Mouse (Mus musculus): ENCODE results near the gene A630023A22Rik.

A630023A22Rik gene

DNA sequence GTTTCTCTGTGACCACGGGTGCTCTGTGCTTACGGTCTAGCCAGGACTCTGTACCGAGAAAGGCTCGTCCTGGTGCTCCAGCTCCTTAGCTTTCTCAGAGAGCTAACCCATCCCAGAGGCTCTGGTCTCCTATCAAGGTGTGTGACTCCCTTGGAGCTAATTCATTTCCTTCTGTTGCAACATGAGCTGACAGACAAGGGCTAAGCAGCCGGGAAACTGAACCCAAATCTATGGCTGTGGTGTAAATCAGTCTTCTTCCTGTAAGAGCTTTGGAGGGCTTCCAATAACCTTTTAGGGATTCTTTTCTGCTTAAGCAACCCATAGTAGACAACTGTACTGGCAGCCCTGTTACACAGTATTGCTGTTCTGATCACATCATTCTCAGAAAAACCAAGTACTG, at the start of gene A630023A22Rik:
Gene A630023A22Rik (minus strand): TSS at position 154 of the 400 bp plus-strand sequence.
- no peak for DNase-seq (ENCODE audit: low spot score)

DNA sequence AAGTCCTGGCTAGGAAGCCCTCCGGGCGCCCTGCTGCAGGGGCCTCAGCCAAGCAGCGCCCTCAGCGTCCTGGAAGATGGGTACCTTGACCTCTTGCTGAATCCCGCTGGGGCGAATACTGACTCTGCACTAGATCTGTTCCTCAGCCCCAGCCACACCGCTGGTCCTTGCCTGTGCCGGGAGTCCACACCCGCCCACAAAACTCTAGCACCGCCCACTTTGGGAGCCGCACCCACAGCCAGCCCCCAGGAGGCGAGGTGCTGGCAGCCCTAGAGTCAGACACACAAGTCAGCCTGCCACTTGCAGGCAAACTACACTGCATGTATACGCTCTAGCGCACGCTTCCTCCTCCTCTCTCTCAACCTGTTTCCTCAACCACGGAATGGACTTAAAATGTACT, 49.8 kb upstream of the A630023A22Rik start, which contains the start of gene Npy4r:
Gene Npy4r (minus strand): TSS at position 148 of the 400 bp plus-strand sequence.
- peak; percentile 77 for DNase-seq (ENCODE audit: low spot score)

DNA sequence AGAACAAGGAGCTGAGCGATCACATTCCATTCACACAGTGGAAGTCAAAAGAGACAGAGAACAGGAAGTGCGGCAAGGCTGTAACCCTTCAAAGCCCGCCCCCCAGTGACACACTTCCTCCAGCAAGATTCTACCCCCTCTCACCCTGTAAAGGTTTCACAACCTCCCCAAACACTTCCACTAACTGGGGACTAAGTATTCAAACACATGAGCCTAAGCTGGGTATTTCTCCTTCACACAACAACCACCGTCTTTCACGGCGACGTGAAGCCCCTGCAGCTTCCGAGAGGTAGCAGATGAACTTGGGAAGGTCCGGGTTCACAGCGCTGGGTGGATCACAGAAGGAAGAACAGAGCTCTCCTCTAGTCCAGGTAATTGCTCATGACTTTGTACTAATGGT, 40.4 kb upstream of the A630023A22Rik start:
- DNase-seq (ENCODE audit: low spot score) = no peak

DNA sequence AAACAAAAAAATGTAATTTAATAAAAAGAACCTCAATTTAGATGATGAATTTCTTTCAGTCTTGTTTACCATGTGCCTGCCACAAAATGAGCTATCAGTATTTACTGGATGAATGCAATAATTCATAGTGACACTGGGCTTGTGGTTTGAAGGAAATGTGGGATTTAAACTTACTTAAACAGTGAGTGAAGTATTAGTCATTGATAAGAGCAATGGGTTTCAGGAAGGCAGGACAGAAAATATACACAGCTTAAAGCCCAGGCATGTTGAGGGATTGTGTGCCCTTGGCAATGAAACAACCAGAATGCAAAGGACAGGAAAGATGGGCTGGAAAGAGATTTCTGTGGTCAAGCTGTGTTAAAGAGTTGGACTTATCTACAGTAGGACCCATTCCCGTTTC, 39.8 kb upstream of the A630023A22Rik start:
- no peak for DNase-seq (ENCODE audit: low spot score)

DNA sequence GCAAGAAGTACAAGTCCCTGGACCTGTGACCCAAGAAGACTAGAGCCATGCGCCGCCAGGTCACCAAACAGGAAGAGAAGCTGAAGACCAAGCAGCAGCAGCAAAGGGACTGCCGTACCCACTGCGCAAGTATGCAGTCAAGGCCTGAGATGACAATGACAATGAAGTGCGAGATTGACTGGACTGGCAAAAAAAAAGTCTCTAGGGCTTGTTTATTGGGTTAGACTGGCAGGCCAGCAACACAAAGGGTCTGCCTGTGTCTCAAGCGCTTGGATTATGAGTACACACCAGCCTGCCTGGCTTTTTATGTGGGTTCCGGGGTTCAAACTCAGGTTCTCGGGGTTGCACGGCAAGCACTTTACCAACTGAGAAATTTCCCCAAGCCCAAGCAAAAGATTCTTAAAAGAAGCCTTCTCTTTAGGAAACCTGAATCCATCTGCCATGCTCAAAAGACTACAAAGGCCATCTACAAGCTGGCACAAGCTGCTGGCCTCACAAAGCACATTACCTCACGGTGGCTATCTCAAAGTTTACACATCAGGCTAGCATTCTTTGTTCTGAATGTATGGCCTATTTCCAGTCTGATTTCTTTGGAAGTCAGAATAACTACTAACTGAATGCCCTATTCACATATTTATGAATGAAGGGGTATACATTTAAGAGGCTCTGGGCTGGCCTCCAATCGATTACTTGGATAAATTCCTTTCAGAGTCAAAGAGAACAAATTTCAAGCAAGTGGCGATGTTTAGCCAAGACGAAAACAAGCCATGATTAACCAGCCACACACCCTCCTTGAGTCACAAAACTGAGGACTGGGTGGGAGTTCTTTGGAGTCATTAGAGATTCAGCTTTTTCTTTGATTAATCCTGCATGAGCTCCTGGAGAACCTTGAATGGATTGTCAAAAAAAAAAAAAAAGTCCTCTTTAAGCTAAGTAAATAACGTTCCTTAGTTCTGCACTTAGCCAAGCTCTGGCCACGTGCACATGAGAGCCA, 37.4 kb upstream of the A630023A22Rik start:
- no peak for DNase-seq (ENCODE audit: low spot score)

DNA sequence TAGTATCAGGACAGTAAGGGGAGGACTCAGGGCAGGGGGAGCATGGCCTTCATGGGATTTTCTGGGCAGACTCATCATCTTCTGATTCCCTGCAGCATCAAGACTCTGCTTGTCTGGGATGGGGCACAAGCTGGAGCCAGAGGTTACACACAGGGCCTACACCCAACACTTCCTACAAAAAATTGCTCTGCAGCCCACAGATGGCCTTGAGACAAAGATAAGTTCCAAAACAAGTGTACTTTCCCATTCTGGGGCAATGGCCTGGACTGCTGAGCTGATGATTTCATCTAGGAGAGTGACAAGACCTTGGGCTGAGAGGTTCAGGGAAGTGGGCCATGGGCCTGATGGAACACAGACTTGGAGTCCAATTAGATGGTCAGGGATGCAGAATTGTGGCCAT, 32.8 kb upstream of the A630023A22Rik start:
- no peak for DNase-seq (ENCODE audit: low spot score)

DNA sequence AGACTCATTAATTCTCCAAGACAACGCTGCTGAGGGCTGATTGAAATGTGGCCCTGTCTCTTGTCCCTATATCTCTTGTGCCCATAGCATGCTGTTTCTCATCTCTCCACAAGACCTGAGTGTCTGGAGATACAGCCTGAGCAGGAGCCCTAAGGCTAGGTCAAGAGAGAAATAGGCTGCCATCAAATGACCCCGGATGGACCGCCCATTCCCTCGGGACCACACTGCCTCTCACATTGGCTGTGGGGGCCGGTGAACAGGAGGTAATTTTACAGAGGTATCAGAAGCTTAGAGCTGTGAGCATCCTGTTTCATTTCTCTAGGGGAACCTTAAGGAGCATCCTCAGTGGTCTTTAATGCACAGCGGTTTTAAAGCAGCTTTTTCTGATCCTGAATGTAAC, 28.7 kb upstream of the A630023A22Rik start:
- DNase-seq (ENCODE audit: low spot score) = no peak

DNA sequence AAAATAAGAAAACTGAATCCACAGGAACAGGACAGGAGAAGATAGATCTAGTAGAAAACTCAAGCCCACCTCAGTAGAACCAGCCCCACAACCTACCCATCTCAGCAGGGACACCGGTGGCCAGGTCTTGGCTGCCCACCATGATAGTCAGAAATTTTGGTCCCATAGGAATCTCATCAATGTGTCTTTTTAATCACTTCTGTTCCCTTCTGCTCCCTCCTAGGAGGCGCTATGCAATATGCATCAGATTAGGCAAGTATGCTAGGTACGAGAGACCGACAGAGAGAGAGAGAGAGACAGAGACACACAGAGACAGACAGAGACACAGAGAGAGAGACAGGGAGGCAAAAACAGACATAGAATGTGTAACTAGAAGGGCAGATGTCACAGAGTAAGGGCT, 19.1 kb upstream of the A630023A22Rik start:
- no peak for DNase-seq (ENCODE audit: low spot score)

DNA sequence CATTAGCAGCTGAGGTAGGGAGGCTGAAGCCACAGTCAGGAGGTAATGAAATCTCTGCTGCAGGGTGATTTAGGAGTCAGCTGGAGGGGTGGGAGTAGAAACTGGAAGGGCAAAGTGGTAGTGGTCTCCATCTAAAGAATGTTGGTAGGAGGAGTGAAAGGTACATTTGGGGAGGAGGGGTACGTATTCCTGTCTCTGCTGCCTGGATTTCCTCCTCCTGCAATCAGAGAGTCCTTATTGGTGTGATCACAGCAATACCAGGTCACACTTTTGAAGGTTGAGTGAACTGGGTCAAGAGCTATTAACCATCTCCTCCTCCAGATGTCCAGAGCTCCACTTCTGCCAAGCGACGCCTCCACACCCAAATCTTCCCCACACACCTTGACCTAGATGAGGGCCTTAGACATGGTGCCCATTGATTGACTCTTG, 18.4 kb upstream of the A630023A22Rik start:
- no peak for DNase-seq (ENCODE audit: low spot score)

DNA sequence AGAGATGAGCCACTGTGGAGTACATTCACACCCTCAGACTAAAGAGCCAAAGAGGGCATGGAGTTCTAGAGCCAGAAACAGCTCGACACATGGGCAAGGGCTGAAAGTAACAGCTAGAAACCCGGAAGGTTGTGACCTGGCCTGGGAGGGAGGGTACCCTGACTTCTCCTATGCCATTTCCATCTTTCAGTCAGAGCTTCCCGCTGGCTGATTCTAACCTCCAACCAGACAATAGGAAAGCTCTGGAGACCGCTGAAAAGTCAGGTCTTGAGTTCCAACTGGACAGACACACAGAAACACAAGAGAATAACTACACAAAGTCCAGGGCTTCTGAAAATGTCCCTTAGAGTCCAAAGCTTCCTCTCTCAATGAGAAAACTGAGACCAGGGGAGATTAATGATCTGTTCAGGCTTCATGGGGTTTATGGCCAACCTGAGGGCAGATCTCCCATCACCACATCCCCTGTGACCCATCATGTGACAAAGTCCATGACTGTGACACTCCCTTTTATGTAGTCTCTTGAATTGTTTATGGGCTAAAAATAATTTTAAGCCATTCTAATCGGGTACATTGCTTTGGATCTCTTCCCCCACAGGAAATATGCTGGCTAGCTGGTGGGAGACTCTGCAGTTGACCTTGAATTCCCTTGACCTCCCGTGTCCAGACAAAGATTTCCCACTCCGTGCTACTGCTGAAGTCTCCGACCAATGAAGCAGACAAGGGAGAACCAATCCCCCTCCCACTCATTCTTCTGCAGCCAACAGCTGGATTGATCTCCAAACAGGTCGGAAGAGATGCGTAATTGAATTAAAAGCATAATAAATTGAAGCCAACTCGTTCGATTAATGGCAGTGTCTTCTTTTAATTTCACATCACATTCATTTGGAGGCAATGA, 17.7 kb upstream of the A630023A22Rik start:
- DNase-seq (ENCODE audit: low spot score) = no peak

DNA sequence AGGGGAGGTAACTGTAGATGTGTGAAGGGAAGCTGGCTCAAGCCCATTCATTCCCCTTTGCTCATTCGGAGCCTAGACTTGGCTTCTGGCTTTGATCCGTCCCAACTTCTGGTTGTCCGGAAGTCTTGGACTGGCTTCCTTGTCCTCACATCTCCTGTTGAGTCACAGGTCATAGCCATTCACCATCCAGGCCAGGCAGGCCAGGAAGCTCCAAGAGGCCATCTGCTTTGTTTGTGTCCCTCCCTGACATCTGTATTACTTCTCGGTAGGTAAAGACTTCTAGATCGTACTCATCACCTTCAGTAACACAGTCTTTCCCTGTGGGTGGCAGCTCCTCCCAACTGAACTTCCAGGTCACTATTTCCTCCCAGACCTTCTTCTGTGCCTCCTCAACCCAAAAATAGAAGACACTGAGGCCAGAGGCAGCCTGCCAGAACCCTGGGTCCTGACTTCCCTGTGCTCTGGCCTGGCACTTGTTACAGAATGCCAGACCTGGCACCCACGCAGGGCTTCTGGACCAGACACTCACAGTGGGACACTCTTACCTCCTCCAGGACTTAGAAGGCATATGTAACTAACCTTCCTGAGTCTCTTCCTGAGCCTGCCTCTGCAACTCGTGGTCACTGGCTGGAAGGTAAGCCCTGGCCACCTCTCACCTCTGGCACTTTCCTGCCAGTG, 16.6 kb upstream of the A630023A22Rik start:
- no peak for DNase-seq (ENCODE audit: low spot score)

DNA sequence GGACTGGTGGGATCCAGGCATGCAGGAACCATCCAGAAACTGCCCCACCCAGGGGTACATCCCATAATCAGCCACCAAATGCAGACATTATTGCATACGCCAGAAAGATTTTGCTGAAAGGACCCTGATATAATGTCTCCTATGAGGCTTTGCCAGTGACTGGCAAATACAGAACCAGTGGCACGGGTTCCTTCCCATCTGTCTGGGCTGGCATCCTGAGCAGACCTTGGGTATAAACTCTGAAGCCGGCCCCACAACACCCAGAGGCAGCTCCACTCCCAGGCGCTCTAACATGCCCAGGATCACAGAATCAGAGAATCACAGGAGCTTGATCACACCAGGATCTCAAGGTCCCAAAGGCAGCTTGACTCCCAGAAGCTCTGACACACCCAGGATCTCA, 11.8 kb upstream of the A630023A22Rik start:
- no peak for DNase-seq (ENCODE audit: low spot score)

DNA sequence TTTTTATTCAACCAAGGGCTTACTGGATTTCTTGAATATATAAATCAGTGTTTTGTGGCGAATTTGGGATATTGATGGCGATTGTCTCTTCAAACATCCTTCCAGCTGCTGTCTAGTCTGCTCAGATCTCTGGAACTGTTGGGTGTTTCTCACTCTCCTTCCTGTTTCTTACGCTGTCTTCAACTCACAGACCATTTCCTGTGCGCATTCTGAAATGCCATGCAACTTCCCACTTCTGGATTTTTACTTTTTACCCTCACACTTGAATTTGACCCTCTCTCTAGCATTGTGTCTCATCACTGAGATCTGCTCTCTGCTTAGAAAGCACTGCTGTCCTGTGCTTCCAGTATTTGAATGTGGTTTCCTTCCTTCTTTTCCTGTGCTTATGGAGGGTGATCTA, 5.0 kb upstream of the A630023A22Rik start:
- DNase-seq (ENCODE audit: low spot score) = no peak

DNA sequence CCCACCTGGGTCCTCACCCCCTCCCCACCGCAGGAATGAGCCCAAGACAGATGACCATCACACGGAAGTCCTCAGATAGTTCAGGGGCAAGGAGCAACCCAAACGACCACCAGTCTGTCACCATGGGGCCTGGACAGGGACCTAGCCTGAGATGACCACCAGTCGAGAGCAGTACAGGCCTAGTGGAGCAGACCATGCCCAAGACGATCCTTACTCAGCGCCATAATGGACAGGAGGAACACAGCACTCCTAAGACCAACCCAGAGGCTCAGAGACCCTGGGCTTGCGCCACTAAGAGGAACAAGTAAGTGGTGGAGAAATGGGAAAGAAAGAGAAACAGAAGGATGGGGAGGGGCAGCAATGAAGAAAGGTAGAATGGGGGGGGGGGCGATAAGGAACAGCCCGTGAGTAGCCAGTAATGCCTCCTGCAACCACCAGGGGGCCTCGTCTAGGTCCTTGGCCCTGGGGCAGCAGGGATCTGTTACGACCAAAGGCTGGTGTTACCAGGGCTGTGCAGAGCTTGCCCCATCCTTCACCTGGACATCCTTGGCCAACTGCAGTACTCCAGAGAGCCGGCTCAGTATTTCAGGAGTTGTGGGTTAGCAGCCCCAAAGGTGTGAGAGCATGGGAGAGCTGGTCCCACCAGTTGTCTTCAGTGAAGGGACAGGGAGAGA, 4.0 kb upstream of the A630023A22Rik start:
- DNase-seq (ENCODE audit: low spot score) = peak; percentile 63

DNA sequence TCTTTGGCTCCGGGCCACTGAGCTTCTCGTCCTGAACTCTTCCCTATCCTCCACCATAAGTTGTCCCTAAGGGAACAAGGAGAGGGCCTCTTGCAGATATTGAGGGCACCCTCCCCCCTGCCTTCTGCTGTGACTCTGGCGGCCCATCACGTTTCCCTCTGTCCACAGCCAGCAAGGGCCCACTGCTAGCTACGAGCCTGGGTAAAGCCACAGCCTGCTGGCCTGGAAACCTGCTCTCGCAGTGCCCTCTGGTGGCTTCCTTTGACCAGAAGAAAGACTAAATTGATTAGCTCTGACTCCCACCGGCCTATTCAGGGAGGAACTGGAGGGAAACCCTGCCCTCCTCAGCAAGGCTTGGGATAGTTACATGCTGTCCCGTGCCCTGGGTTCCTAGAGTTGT, 2.3 kb upstream of the A630023A22Rik start:
- DNase-seq (ENCODE audit: low spot score) = peak; percentile 83

DNA sequence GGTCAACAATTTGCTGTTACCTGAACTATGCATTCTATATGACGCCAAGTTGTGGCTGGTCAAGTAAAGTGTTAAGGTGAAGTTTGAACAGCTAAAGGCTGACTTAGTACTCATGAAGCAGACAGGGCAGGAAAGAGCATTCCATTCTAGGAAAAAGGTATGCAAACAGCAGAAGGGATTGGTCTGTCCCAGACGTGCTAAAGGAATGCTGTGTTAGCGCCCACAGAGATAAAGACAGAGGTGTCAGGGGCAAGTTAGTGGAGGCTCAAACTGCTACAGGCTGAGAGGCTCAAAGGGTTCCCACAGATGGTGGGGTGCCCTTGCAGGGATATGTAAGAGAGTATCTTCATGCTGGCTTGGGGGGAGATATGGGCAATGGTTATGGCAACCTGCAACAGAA, 1.3 kb upstream of the A630023A22Rik start:
- DNase-seq (ENCODE audit: low spot score) = no peak

DNA sequence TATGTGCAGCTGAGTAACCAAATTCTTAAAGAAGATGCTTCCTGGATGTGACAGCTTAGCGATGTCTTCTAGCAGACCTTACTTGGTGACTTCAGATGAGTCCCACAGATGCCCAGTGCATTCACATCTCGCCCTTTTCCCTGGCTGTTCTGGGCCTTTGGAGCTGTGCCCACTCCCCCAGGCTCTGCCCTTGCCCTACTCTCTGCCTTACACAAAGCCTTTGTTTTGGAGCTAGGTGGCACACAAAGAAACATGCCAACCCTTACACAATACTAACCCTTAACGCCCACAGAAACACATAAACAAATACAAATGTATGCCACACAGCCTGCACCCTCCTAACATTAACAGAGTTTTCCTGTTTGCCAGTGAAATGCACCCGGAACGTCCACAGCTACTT, 6.4 kb downstream of the A630023A22Rik start:
- DNase-seq (ENCODE audit: low spot score) = no peak

DNA sequence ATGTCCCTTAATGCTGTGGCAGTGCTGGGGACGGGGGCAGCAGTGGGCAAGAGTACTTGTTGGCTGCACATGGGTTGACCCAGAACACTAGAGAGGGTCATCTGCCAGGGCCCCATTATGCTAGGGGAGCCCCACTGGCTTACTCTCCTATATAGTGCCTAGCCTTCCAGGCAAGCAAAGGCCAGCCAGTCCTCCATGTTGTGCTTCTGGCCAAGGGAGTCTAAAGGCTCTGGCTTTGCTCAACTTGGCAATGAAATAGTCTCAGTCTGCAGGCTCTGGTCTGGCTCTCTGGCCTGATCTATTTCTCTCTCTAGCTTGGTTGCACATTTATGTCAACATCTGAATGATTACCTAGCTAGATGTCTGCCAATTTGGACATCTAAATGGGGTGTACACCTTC, 9.7 kb downstream of the A630023A22Rik start:
- no peak for DNase-seq (ENCODE audit: low spot score)

DNA sequence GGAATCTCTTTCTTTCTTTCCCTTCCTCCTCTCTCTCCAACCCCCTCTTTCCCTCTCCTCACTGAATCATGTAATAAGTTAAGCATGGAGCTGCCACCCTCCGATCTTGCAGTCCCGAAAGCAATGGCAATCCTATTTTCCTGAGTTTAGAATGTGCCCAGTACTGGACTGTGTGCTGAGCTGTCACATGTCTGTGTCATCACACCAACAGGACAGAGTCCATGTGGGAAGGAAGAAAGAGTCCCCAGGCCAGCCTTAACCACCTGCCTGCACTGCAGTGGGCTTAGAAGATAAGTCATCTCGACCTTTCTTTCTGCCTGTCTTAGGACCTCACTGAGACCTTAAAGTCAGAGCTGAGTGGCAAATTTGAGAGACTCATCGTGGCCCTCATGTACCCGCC, 11.1 kb downstream of the A630023A22Rik start:
- no peak for DNase-seq (ENCODE audit: low spot score)

DNA sequence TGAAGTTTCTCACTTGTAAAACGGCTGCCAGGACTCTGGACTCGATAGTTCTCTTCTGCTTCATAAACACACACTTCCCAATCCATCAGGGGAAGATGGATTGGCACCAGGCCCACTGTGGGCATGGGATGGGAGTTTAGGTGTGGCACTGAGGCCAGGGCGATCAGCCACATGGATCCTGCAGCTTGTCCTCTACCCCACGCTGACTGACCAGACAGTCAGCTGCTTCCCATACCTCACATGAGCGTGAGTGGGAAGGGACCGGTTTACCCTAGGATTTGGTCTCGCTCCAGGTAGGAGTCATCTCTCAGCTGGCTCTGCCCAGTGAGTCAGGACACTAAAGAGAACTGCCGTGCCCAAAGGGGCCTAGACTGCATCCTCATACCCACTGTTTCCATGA, 12.8 kb downstream of the A630023A22Rik start:
- DNase-seq (ENCODE audit: low spot score) = no peak

DNA sequence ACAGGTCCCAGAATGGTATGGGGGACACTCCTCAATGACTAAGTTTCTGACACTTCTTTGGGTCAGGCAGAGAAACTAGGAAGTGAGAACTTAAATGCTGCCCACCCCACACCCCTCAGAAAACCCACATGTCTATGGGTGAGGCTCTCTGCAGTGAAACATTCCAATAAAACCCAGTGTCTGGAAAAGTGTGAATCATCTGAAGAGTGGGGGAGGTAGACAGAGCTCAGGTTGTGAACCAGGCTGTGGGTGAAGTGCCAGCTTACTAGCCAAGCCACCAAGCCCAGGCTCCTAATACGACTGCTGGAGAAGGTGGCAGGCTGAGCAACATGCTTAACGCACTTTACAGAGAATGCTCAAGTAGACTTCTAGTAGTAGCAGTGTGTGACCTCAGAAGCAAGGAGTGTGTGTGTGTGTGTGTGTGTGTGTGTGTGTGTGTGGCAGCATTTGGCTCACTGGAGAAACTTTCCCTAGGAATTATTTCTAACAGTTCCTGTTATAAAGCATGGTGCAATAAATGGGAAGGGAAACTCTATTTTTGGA, 14.6 kb downstream of the A630023A22Rik start:
- DNase-seq (ENCODE audit: low spot score) = peak; percentile 21
